Mouse (Mus musculus) thymus, postnatal 36 days (tissue): ENCODE measurements around the gene Car2.

ENCODE experiments used
- DNase-seq, 2 experiments: peaks; one replicate each; pipeline ENCODE4 v3.0.0; 2022; ENCODE audit warnings: mixed read lengths in 2 of 2

Gene Car2

GRCm38 (mm10) chr3:14886102-14887098 lies at the start of gene Car2:
TSS of gene Car2 (plus strand) at chr3:14886273.
- DNase-seq, result peak; percentile 71 to 74

GRCm38 (mm10) chr3:14838936-14839335 lies 47.1 kb upstream of the Car2 start:
- DNase-seq, result no peak

- no peak for DNase-seq
Measured at GRCm38 (mm10) chr3:14839466-14840118, 46.5 kb upstream of the Car2 start.

- no peak for DNase-seq
Measured at GRCm38 (mm10) chr3:14848587-14849254, 37.4 kb upstream of the Car2 start.

GRCm38 (mm10) chr3:14853966-14854365 lies 32.1 kb upstream of the Car2 start:
- DNase-seq, result no peak

GRCm38 (mm10) chr3:14854446-14854845 lies 31.6 kb upstream of the Car2 start:
- DNase-seq, result no peak

- no peak for DNase-seq
Measured at GRCm38 (mm10) chr3:14857874-14858273, 28.2 kb upstream of the Car2 start.

- DNase-seq, result no peak
Measured at GRCm38 (mm10) chr3:14860291-14860690, 25.8 kb upstream of the Car2 start.

GRCm38 (mm10) chr3:14861165-14861564 lies 24.9 kb upstream of the Car2 start:
- no peak for DNase-seq

- no peak for DNase-seq
Measured at GRCm38 (mm10) chr3:14861787-14862186, 24.3 kb upstream of the Car2 start.

- no peak for DNase-seq
Measured at GRCm38 (mm10) chr3:14862654-14863021, 23.4 kb upstream of the Car2 start.

- no peak for DNase-seq
Measured at GRCm38 (mm10) chr3:14863022-14863711, 22.9 kb upstream of the Car2 start, which contains the start of gene Car3. TSS of gene Car3 (plus strand) at chr3:14863512.

- no peak for DNase-seq
Measured at GRCm38 (mm10) chr3:14863922-14864321, 22.2 kb upstream of the Car2 start.

GRCm38 (mm10) chr3:14865941-14866340 lies 20.1 kb upstream of the Car2 start:
- DNase-seq, result no peak

- peak; percentile 74 to 75 for DNase-seq
Measured at GRCm38 (mm10) chr3:14869779-14870178, 16.3 kb upstream of the Car2 start.

GRCm38 (mm10) chr3:14870528-14870927 lies 15.5 kb upstream of the Car2 start:
- no peak for DNase-seq

- peak; percentile 60 to 74 for DNase-seq
Measured at GRCm38 (mm10) chr3:14871386-14871785, 14.7 kb upstream of the Car2 start.

GRCm38 (mm10) chr3:14874402-14875040 lies 11.6 kb upstream of the Car2 start:
- no peak for DNase-seq

GRCm38 (mm10) chr3:14876325-14876918 lies 9.7 kb upstream of the Car2 start:
- DNase-seq, result no peak

GRCm38 (mm10) chr3:14877251-14877909 lies 8.7 kb upstream of the Car2 start:
- DNase-seq, result no peak

GRCm38 (mm10) chr3:14878749-14879223 lies 7.3 kb upstream of the Car2 start:
- no peak for DNase-seq
